Mouse (Mus musculus) urinary bladder, postnatal 4 days (tissue): ENCODE measurements around the gene Sash1.
A peak's percentile ranks its signal among the peaks of the same experiment; 100 is the strongest.
"Not testable (repeated sequence)": the region's sequence is repeated elsewhere in the genome, so short reads cannot be mapped to it uniquely, and the experiment has no call there.

ENCODE experiments used
- DNase-seq, 2 experiments: peaks; one replicate each; pipeline ENCODE4 v3.0.0; 2021 to 2022; ENCODE audit warnings: low spot score in 2 of 2

Gene Sash1

GRCm38 (mm10) chr10:8756604-8757354 is 129.1 kb downstream of the Sash1 start:
- no peak for DNase-seq

GRCm38 (mm10) chr10:8753377-8753776 is 132.5 kb downstream of the Sash1 start:
- DNase-seq, result no peak

DNA sequence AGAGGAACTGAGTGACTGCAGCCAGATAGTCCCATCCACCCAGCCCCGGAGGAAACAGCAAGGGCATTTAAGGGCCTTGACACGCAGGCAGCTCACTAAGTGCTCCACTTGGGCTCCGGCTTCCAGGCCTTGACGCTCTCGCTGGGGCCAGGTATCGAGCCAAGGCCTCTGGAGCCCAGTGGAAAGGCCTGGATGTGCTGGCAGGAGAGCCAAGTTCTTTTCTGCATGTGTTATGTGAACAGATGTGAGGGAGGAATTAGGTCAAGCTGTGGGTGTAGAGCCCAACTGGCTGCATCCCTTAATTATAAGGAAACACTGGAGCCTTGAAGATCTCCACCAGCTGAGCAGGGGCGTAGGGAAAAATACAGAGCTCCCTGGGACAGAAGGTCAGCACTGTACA is 133.4 kb downstream of the Sash1 start:
- peak in 1 of 2 experiments; percentile 77 for DNase-seq

DNA sequence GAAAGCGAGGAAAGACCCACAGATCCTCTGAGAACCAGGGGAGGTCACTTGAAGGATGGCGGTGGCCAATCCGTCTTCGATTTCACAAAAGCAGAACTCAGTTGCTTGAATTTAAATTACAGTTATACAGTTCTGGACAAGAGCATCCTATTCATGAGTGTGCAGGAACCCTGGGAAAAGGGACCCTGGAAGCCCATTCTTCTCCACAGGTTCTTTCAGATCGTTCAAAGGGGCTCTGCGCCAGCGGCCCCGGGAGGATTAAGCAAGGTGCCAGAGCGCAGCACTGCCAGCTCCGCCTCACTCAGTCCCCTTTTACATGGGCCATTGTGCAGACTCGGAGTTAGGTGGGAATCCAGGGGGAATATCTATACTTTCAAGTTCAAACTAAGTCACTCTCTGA is 136.3 kb downstream of the Sash1 start:
- DNase-seq, result no peak

GRCm38 (mm10) chr10:8747450-8748212 is 138.2 kb downstream of the Sash1 start:
- DNase-seq, result no peak

DNA sequence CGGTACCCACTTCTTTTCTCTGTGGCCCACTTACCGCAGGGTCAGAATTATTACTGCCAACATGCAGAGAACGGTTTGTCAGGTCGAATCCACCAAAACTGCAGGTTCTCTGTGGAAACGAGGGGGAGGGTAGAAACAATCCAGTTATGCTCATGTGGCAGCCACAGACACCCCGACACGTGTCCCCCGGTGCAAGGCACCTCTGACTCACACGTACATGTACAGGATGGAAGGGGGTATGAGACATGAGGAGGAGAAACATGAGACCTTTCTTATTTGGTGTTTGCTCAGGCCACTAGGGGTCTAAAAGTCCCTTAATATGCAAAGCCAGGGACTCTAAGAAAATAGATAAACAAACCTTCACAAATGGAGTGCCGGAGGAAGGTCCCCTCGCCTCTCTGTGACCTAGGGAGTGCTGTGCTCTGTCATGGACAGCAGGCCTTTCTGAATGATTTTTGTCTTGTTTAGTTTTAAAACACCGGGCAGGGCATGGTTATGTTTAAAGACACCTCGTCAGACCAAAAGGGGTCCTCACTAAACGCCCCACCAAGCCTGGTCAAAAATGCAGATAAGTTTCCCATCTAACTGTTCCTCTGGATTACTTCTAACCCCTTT is 139.7 kb downstream of the Sash1 start:
- DNase-seq, result no peak

GRCm38 (mm10) chr10:8742872-8743271 is 143.0 kb downstream of the Sash1 start:
- peak; percentile 61 to 72 for DNase-seq

GRCm38 (mm10) chr10:8741505-8741904 is 144.4 kb downstream of the Sash1 start:
- DNase-seq, result no peak

GRCm38 (mm10) chr10:8740797-8741196 is 145.1 kb downstream of the Sash1 start:
- DNase-seq, result no peak

- DNase-seq, result no peak
These were observed 156.2 kb downstream of the Sash1 start for GRCm38 (mm10) chr10:8729387-8730337.

DNA sequence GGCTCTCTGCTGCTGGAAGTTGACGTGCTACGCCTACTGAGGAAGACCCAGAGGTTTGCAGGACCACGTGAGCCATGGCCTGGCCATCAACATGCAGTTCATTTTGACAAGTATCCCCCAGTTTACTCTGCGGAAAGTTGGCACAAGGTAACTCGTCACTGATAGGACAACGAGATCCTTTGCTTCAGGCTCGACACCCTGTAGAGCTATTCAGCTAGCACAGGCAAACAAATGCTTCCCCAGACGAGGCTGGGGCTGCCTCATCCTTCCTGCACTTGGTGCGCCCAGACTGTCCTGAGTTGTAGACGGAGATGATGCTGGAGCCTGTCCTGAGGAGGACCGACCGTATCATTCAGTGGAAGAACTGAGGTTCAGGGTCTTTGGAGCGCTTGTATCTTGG is 166.5 kb downstream of the Sash1 start:
- peak in 1 of 2 experiments; percentile 9 for DNase-seq

- peak in 1 of 2 experiments; percentile 13 for DNase-seq
These were observed 167.0 kb downstream of the Sash1 start for GRCm38 (mm10) chr10:8718831-8719230.

- DNase-seq, result peak in 1 of 2 experiments; percentile 15
These were observed 168.7 kb downstream of the Sash1 start for GRCm38 (mm10) chr10:8717171-8717570.

DNA sequence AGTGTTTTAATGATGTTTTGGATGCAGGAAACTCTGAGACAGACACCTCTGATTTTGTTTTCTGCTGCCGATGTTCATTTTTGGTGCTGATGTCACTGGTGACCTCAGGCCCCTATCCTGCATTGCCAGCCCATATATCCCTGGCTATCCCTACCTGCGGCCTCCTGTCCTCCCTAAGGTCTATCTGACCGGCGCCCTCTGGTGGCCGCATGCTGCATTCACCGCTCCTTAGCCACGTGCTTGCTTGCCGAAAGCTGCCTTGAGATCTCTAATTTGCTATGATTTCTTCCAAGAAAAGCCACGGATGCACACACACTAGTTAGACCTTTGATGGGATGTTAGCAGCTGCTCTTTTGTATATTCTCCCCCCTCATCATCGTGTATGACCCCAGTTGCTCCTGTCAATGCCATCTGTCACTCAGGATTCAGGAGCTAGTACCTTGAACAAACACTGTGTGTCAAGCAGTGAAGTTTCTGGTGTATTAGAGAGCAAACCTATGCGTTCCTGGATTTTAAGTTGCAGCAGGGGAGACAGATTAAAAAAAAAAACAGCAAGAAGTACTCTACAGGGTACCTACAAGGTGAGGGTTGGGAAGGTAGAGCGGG is 170.1 kb downstream of the Sash1 start:
- peak; percentile 65 to 82 for DNase-seq

GRCm38 (mm10) chr10:8696636-8697035 is 189.2 kb downstream of the Sash1 start:
- DNase-seq, result not testable (repeated sequence)

DNA sequence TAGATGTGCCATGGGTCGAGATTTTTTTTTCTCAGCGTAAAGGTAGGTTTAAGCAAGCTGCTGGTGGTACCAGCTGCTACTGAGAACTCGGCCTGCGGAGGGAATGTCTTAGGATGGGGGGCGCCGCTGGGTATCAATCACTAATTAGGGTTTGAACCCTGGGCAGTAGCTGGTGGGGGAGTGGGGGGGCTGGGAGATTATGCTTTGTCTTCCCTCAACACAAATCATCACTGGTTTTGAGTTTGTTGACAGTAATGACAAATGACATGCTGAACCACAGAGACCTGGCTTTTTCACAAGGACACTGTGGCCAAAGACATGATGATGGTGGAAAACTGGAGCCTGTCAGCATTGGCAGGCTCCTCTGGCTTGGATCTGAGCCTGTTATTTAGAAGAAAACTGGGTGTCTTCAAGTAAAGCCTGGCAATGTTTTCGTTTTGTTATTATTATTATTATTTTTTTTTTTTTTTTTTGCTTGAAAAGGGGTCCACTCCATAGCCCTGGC is 191.8 kb downstream of the Sash1 start:
- DNase-seq, result no peak

DNA sequence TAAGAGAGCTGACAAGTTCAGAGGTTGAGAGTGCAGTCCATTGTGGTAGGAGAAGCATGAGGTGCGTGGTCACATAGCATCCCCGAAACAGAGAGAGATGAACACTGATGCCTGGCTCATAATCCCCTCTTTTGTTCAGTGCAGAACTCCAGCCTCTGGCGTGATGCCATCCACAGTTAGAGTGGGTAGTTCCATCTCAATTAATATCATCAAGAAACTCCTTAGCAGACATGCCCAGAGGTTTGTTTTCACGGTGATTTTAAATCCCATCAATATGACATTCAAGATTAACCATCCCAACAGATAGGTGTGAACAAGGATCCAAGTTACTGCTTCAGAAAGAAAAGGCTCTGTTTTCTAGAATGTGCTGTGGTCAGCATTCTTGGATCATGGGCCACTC is 192.3 kb downstream of the Sash1 start:
- no peak for DNase-seq

DNA sequence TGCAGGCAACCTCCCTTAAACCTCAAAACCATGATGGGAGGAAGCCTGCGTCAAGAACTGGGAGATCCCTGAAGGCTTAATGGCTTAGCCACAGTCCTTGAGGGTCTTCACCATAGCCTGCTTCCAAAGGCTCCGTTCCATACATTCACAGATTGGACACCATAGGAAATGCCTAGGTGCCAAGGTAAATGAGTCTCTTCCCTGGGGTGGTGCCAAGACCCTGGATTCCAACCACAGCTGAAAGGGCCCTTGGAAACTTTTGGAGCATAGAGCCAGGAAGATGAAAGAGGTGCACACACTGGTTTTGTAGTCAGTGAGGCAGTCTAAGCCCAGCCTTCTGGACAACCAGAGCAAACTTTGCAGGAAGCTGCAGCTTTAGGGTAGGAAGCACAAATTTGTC is 193.3 kb downstream of the Sash1 start:
- no peak for DNase-seq

DNA sequence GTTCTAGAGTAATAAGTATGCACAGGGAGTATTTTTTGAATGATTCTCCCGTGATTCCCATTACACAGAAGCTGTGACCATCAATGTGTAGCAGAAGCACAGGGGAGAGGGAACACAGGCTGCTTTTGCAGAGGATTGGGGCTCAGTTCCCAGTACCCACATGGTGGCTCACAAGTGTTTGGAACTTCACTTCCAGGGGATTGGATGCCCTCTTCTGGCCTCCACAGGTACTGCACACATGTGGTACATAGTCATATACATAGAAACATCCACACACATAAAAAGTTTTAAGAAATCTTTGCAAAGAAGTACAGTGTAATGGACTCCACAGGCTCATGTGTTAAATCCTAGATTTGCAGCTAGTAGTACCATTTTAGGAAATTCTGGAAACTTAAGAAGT is 199.7 kb downstream of the Sash1 start:
- no peak for DNase-seq

GRCm38 (mm10) chr10:8685269-8685668 is 200.6 kb downstream of the Sash1 start:
- DNase-seq, result no peak

GRCm38 (mm10) chr10:8682900-8683299 is 203.0 kb downstream of the Sash1 start:
- DNase-seq, result no peak
